Mouse (Mus musculus): ENCODE data around the gene Col3a1. TPM values are rescaled to one million over a fixed set of nuclear protein-coding genes. Genes with fewer than 3 reads are reported as not detected.

The Col3a1 gene
- 3.5 and 226 TPM in 2 replicates for polyA plus RNA-seq (2014; fragmentation: Nextera tagmentation; extraction: Ambion mirVana)

GRCm38 (mm10) chr1:45311388-45311787, at the start of gene Col3a1:
Gene Col3a1 (plus strand): TSS chr1:45311538.
- Histone ChIP-seq H3K4me1 (ENCODE audit: control insufficient read depth, insufficient read depth, low read length) (no peaks in the 10 kb centered on the region), H3K36me3 (ENCODE audit: control insufficient read depth, insufficient read depth, low read length) (no peaks in the 10 kb centered on the region), H3K9ac (replicated peaks; ENCODE audit: low read length) (no peak within 1 kb of the TSS), H3K27me3 (ENCODE audit: control insufficient read depth, insufficient read depth, low read length) (no peaks in the 10 kb centered on the region), H3K4me2 (ENCODE audit: low read length) (no peak within 1 kb of the TSS), H3K4me3 (replicated peaks; ENCODE audit: low read depth, low read length) (no peak within 1 kb of the TSS), H3K27ac (replicated peaks; ENCODE audit: low read depth, low read length) (no peak within 1 kb of the TSS), H3K9me3 (ENCODE audit: control insufficient read depth, low read length) (no peaks in the 10 kb centered on the region)
- WGBS = 90% methylated on average over 4 of the region's 4 CpGs
- no peak for ATAC-seq (ENCODE audit: low FRiP score, low TSS enrichment)
- no peak for DNase-seq

DNA sequence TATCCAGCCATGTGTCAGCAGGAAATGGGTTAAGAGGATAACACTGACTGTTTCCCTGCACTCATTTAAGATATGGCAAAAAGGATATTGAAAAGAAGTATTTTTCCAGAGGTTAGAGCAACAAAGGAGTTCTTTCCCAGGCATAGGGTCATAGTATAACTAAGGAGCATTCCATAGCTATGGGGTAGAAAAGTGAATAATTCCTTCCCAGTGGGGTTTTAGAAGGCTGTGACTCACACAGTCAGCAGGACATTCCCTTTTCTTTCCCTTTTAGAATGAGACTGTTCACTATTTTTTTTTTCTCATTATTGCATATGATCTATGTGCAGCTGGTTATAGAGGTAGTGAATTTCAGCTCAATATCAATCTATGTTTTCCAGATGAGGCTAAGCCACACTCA, 41.9 kb upstream of the Col3a1 start:
- H3K27ac ChIP-seq (replicated peaks; ENCODE audit: low read depth, low read length) = no peak overlapping the region
- H3K9me3 ChIP-seq (ENCODE audit: control insufficient read depth, low read length) = no peaks in the 10 kb centered on the region
- no peaks in the 10 kb centered on the region for H3K36me3 ChIP-seq (ENCODE audit: control insufficient read depth, insufficient read depth, low read length)
- H3K4me1 ChIP-seq (ENCODE audit: control insufficient read depth, insufficient read depth, low read length) = no peaks in the 10 kb centered on the region
- no peak overlapping the region for H3K4me3 ChIP-seq (replicated peaks; ENCODE audit: low read depth, low read length)
- ATAC-seq (ENCODE audit: low FRiP score, low TSS enrichment) (no peak), DNase-seq (no peak)
- no peak overlapping the region for H3K9ac ChIP-seq (replicated peaks; ENCODE audit: low read length)
- H3K4me2 ChIP-seq (ENCODE audit: low read length) = no peak overlapping the region
- no peaks in the 10 kb centered on the region for H3K27me3 ChIP-seq (ENCODE audit: control insufficient read depth, insufficient read depth, low read length)

DNA sequence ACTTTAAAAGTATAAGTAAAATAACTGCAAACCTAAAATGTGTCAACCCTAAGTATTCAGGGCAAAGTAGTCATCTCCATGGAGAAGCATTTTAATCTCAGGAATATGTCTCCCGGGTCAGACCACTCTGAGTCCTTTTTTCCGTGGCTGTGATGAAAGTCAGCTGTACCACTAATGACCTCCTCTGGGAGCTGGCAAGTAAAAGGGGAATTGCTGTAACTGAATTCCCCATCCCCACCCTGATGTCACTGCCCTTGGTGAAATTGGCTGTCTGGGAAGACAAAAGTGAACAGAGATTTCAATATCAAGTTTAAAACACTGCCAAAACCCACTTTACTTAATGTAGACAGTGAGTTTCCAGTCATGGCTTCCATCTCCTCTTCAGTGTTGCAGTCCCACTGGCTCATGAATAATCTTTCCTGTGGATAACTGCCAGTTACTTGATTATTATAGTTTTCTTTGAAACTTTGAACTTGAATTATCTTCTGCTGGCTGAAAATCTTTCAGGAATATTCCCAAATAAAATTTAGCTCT, 35.3 kb upstream of the Col3a1 start:
- Histone ChIP-seq H3K9me3 (ENCODE audit: control insufficient read depth, low read length) (no peaks in the 10 kb centered on the region), H3K4me1 (ENCODE audit: control insufficient read depth, insufficient read depth, low read length) (no peaks in the 10 kb centered on the region), H3K9ac (replicated peaks; ENCODE audit: low read length) (no peak overlapping the region), H3K27ac (replicated peaks; ENCODE audit: low read depth, low read length) (no peak overlapping the region), H3K4me2 (ENCODE audit: low read length) (no peak overlapping the region), H3K36me3 (ENCODE audit: control insufficient read depth, insufficient read depth, low read length) (no peaks in the 10 kb centered on the region), H3K4me3 (replicated peaks; ENCODE audit: low read depth, low read length) (no peak overlapping the region), H3K27me3 (ENCODE audit: control insufficient read depth, insufficient read depth, low read length) (no peaks in the 10 kb centered on the region)
- WGBS = 43% methylated on average over 2 of the region's 2 CpGs
- DNase-seq = peak; percentile 22
- ATAC-seq (ENCODE audit: low FRiP score, low TSS enrichment) = no peak

DNA sequence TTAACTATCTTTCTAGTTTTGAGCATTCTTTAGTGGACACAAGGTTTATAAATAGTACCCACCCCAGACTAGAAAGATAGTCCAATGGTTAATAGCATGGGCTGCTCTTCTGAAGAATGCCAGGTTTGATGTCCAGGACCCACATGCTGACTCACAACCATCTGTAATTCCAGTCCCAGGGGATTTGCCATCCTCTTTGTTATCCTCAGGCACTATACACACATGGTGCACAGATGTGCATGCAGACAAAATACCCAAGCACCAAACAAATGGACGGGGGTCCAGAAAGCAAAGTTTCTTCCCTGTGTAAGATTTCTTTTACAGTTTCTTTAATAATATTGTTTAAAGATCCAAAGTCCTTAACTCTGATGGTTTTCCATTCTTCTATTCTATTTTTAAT, 23.4 kb upstream of the Col3a1 start:
- no peaks in the 10 kb centered on the region for H3K36me3 ChIP-seq (ENCODE audit: control insufficient read depth, insufficient read depth, low read length)
- no peak overlapping the region for H3K9ac ChIP-seq (replicated peaks; ENCODE audit: low read length)
- ATAC-seq (ENCODE audit: low FRiP score, low TSS enrichment) (no peak), DNase-seq (no peak)
- 79% methylated on average over 1 of the region's 1 CpGs for WGBS
- H3K4me2 ChIP-seq (ENCODE audit: low read length) = no peak overlapping the region
- no peaks in the 10 kb centered on the region for H3K9me3 ChIP-seq (ENCODE audit: control insufficient read depth, low read length)
- no peaks in the 10 kb centered on the region for H3K27me3 ChIP-seq (ENCODE audit: control insufficient read depth, insufficient read depth, low read length)
- no peak overlapping the region for H3K4me3 ChIP-seq (replicated peaks; ENCODE audit: low read depth, low read length)
- no peaks in the 10 kb centered on the region for H3K4me1 ChIP-seq (ENCODE audit: control insufficient read depth, insufficient read depth, low read length)
- no peak overlapping the region for H3K27ac ChIP-seq (replicated peaks; ENCODE audit: low read depth, low read length)

DNA sequence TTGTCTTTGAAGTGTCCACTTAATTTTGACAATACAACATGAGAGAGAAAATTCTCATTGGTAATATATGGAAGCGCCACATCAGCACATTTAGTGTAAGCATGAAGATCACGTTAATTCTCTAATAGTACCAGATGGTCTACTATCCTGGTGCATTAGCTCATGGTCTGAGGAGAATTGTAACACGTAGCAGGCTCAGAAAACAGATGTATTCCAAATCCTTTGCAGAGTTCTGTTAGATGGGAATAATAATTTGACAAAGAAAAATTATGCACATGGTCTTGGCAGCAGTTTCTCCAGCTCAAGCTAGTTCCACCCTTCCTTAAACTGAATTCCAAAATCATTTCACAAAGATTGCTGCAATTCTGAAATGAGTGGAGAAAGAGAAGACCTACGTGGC, 21.3 kb upstream of the Col3a1 start:
- Histone ChIP-seq H3K36me3 (ENCODE audit: control insufficient read depth, insufficient read depth, low read length) (no peaks in the 10 kb centered on the region), H3K4me3 (replicated peaks; ENCODE audit: low read depth, low read length) (no peak overlapping the region), H3K9ac (replicated peaks; ENCODE audit: low read length) (no peak overlapping the region), H3K4me1 (ENCODE audit: control insufficient read depth, insufficient read depth, low read length) (no peaks in the 10 kb centered on the region), H3K27ac (replicated peaks; ENCODE audit: low read depth, low read length) (no peak overlapping the region), H3K27me3 (ENCODE audit: control insufficient read depth, insufficient read depth, low read length) (no peaks in the 10 kb centered on the region), H3K9me3 (ENCODE audit: control insufficient read depth, low read length) (no peaks in the 10 kb centered on the region), H3K4me2 (ENCODE audit: low read length) (no peak overlapping the region)
- WGBS = 79% methylated on average over 4 of the region's 4 CpGs
- DNase-seq (no peak), ATAC-seq (ENCODE audit: low FRiP score, low TSS enrichment) (no peak)

DNA sequence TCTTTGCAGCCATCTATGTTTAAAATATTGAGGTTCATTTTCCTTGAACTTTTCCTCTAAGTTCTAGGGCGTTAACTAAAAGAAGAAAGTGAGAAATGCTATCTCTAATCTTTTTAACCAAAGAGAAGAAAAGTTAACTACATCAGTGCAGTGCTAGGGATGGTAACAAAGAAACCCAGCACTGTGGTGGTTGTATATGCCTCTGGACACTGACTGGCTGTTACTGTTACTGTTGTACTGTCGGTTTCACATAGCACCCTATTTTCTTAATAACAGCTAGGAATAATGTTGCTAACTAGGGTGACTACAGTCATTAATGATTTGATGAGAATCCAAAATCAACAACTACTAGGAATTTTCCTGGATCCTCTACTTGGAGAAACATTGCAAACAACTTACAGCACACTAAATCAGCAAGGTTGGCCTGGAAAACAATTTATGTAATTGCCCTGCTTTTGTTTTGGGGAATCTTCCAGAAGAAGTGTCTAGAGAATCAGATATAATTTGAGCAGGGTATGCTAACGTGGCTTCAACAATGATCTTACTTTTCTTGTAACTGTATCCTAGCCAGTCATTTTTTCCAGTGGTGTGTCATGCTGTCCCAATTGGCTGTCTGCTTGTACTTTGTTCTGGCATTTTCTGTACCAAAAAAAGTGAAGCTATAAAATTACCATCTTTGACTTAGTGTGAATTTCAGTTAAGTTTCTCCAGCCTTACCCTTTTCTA, 11.8 kb upstream of the Col3a1 start:
- Histone ChIP-seq H3K9ac (replicated peaks; ENCODE audit: low read length) (no peak overlapping the region), H3K4me2 (ENCODE audit: low read length) (no peak overlapping the region), H3K4me1 (ENCODE audit: control insufficient read depth, insufficient read depth, low read length) (no peaks in the 10 kb centered on the region), H3K27ac (replicated peaks; ENCODE audit: low read depth, low read length) (no peak overlapping the region), H3K36me3 (ENCODE audit: control insufficient read depth, insufficient read depth, low read length) (no peaks in the 10 kb centered on the region), H3K9me3 (ENCODE audit: control insufficient read depth, low read length) (no peaks in the 10 kb centered on the region), H3K4me3 (replicated peaks; ENCODE audit: low read depth, low read length) (no peak overlapping the region), H3K27me3 (ENCODE audit: control insufficient read depth, insufficient read depth, low read length) (no peaks in the 10 kb centered on the region)
- 87% methylated on average over 3 of the region's 3 CpGs for WGBS
- DNase-seq (no peak), ATAC-seq (ENCODE audit: low FRiP score, low TSS enrichment) (no peak)

DNA sequence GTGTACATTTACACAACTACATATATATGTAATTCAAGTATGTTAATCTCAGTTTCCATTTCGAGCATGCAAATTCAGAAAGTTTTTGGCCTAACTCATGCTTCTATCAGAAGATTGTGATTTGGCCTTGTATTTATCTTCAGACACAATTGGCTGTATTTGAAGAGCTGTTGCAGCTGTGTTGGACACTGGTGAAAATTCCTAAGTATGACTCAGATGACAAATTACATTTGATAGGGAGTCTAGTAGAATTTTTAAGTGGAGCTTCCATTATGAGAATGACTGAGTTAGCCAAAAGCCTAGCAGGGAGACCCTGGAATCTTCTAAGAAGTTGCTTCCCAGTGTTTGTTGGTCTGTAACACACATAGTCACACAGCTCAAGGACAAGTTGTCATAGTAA, 7.1 kb upstream of the Col3a1 start:
- WGBS = 89% methylated on average over 1 of the region's 1 CpGs

GRCm38 (mm10) chr1:45309015-45309414, 2.3 kb upstream of the Col3a1 start:
- H3K4me1 ChIP-seq (ENCODE audit: control insufficient read depth, insufficient read depth, low read length) = no peaks in the 10 kb centered on the region
- H3K9ac ChIP-seq (replicated peaks; ENCODE audit: low read length) = no peak overlapping the region
- no peaks in the 10 kb centered on the region for H3K27me3 ChIP-seq (ENCODE audit: control insufficient read depth, insufficient read depth, low read length)
- H3K4me3 ChIP-seq (replicated peaks; ENCODE audit: low read depth, low read length) = no peak overlapping the region
- H3K36me3 ChIP-seq (ENCODE audit: control insufficient read depth, insufficient read depth, low read length) = no peaks in the 10 kb centered on the region
- no peak for ATAC-seq (ENCODE audit: low FRiP score, low TSS enrichment)
- no peaks in the 10 kb centered on the region for H3K9me3 ChIP-seq (ENCODE audit: control insufficient read depth, low read length)
- 87% methylated on average over 2 of the region's 2 CpGs for WGBS
- no peak overlapping the region for H3K27ac ChIP-seq (replicated peaks; ENCODE audit: low read depth, low read length)
- H3K4me2 ChIP-seq (ENCODE audit: low read length) = no peak overlapping the region
- DNase-seq = no peak

More for the DNA sequence above, 7.1 kb upstream of the Col3a1 start:
- ATAC-seq (ENCODE audit: low FRiP score, low TSS enrichment) (no peak), DNase-seq (no peak)
- Histone ChIP-seq H3K4me1 (ENCODE audit: control insufficient read depth, insufficient read depth, low read length) (no peaks in the 10 kb centered on the region), H3K27me3 (ENCODE audit: control insufficient read depth, insufficient read depth, low read length) (no peaks in the 10 kb centered on the region), H3K36me3 (ENCODE audit: control insufficient read depth, insufficient read depth, low read length) (no peaks in the 10 kb centered on the region), H3K27ac (replicated peaks; ENCODE audit: low read depth, low read length) (no peak overlapping the region), H3K4me3 (replicated peaks; ENCODE audit: low read depth, low read length) (no peak overlapping the region), H3K9ac (replicated peaks; ENCODE audit: low read length) (no peak overlapping the region), H3K4me2 (ENCODE audit: low read length) (no peak overlapping the region), H3K9me3 (ENCODE audit: control insufficient read depth, low read length) (no peaks in the 10 kb centered on the region)

DNA sequence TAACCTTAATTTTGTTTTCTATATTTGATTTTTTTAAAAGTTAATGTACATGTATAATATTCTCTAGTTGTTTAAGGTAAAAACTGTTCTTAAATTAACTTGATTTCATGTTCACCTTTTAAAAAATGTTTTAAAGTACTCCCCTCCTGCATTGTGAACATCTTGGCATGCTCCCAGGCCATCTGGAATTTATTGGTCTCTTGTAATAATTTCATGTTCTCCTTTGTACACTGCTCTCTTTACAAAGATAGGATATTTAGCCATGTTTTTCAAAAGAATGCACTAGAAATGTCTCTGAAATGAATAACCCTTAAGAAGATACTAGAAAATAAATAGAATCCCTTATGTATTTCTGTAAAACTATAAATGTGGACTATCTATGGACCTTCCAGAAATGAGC, 624 bp downstream of the Col3a1 start:
- Histone ChIP-seq H3K9ac (replicated peaks; ENCODE audit: low read length) (no peak overlapping the region), H3K27me3 (ENCODE audit: control insufficient read depth, insufficient read depth, low read length) (no peaks in the 10 kb centered on the region), H3K9me3 (ENCODE audit: control insufficient read depth, low read length) (no peaks in the 10 kb centered on the region), H3K4me2 (ENCODE audit: low read length) (no peak overlapping the region), H3K36me3 (ENCODE audit: control insufficient read depth, insufficient read depth, low read length) (no peaks in the 10 kb centered on the region), H3K27ac (replicated peaks; ENCODE audit: low read depth, low read length) (no peak overlapping the region), H3K4me3 (replicated peaks; ENCODE audit: low read depth, low read length) (no peak overlapping the region), H3K4me1 (ENCODE audit: control insufficient read depth, insufficient read depth, low read length) (no peaks in the 10 kb centered on the region)
- ATAC-seq (ENCODE audit: low FRiP score, low TSS enrichment) = no peak
- no peak for DNase-seq
